Mouse (Mus musculus) hindbrain, postnatal 0 days (tissue): ENCODE results near the gene Arhgap4. TPM values are rescaled to one million over a fixed set of nuclear protein-coding genes. Genes with fewer than 3 reads are reported as not detected.

Experiments used
- ATAC-seq: fragments of 200-750 bp; cut with Nextera tagmentation; 2 replicates; pipeline ENCODE4 v1.8.0; 2017; ENCODE audit warnings: mild to moderate bottlenecking, moderate TSS enrichment, moderate library complexity
- DNase-seq: peaks from one replicate; pipeline ENCODE4 v3.0.0-alpha.2; 2015; ENCODE audit warnings: low spot score
- H3K27ac ChIP-seq: fragments of 300-500 bp; sonication (generic); 2 replicates; pipeline ENCODE4 v1.5.1; 2014; ENCODE audit warnings: mild to moderate bottlenecking
- H3K27me3 ChIP-seq: fragments of 300-500 bp; sonication (generic); 2 replicates; pipeline ENCODE4 v1.6.1; 2014; ENCODE audit warnings: low read length, mixed read lengths; ENCODE audit not compliant: insufficient read depth
- H3K36me3 ChIP-seq: fragments of 300-500 bp; sonication (generic); 2 replicates; pipeline ENCODE4 v1.6.1; 2014; ENCODE audit warnings: low read length, mixed read lengths; ENCODE audit not compliant: insufficient read depth
- H3K4me1 ChIP-seq: fragments of 300-500 bp; sonication (generic); 2 replicates; pipeline ENCODE4 v1.6.1; 2014; ENCODE audit warnings: antibody characterized with exemption, low read length, mixed read lengths; ENCODE audit not compliant: insufficient read depth
- H3K4me2 ChIP-seq: fragments of 300-500 bp; sonication (generic); 2 replicates; pipeline ENCODE4 v1.6.1; 2014; ENCODE audit warnings: low read depth, mild to moderate bottlenecking, low read length, moderate library complexity, mixed read lengths
- H3K4me3 ChIP-seq: fragments of 300-500 bp; sonication (generic); 2 replicates; pipeline ENCODE4 v1.5.1; 2014; ENCODE audit warnings: low read length
- H3K9ac ChIP-seq: fragments of 300-500 bp; sonication (generic); replicated peaks from 2 replicates; pipeline ENCODE4 v1.6.1; 2014; ENCODE audit warnings: mild to moderate bottlenecking, low read length, moderate library complexity, mixed read lengths
- H3K9me3 ChIP-seq: fragments of 300-500 bp; sonication (generic); 2 replicates; pipeline ENCODE4 v1.6.1; 2016; ENCODE audit warnings: low read length, mixed read lengths
- CTCF ChIP-seq: IDR thresholded peaks from 2 replicates; pipeline ENCODE4 v1.5.1; 2016; ENCODE audit warnings: antibody characterized with exemption, control low read depth, low read depth
- WGBS: fragments of 180-500 bp; shearing (Covaris S2); extraction: QIAGEN DNeasy Blood & Tissue Kit; methylation state at CpG from one replicate; pipeline ENCODE4 v1.1.7; 2014; 5-methylcytosine and 5-hydroxymethylcytosine counted together
- polyA plus RNA-seq: library from polyadenylated mRNA; unstranded; fragments of >200 nt; fragmentation: Nextera tagmentation; extraction: Ambion mirVana; gene quantifications from 2 replicates; pipeline ENCODE4 v1.2.1, GENCODE M21; 2015
- total RNA-seq: library from RNA; depleted of rRNA; stranded (reverse); fragments of >200 nt; gene quantifications from 2 replicates; pipeline ENCODE4 v1.2.3, GENCODE M21; 2014; rRNA removed

The Arhgap4 gene
- total and polyA plus RNA-seq, 2 experiments from 2014 or later, result 1.7 to 7.1 TPM

DNA sequence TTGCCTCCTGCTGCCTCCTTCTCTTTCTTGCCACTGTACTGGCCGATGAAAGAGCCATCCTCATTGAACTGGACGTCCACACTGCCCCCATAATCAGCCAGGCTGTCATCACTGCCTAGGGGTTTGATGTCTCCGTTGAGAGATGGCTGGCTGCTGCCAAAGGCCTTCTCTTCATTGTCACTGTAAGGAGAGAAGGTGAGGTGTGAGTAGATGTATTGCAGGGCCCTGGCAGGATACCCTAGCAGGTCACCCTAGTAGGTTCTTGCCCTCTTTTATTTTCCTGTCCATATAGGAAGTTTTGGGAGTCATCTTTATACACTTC lies 66.6 kb downstream of the Arhgap4 start:
- Histone ChIP-seq H3K27me3 (no peaks in the 10 kb centered on the region), H3K4me2 (no peak overlapping the region), H3K27ac (no peak overlapping the region), H3K9me3 (no peaks in the 10 kb centered on the region), H3K4me3 (no peak overlapping the region), H3K9ac (no peak overlapping the region), H3K36me3 (no peaks in the 10 kb centered on the region), H3K4me1 (no peaks in the 10 kb centered on the region)
- DNase-seq, result no peak
- no peak for TF ChIP-seq CTCF
- ATAC-seq, result no peak
- 57% methylated on average over 3 of the region's 3 CpGs for WGBS

DNA sequence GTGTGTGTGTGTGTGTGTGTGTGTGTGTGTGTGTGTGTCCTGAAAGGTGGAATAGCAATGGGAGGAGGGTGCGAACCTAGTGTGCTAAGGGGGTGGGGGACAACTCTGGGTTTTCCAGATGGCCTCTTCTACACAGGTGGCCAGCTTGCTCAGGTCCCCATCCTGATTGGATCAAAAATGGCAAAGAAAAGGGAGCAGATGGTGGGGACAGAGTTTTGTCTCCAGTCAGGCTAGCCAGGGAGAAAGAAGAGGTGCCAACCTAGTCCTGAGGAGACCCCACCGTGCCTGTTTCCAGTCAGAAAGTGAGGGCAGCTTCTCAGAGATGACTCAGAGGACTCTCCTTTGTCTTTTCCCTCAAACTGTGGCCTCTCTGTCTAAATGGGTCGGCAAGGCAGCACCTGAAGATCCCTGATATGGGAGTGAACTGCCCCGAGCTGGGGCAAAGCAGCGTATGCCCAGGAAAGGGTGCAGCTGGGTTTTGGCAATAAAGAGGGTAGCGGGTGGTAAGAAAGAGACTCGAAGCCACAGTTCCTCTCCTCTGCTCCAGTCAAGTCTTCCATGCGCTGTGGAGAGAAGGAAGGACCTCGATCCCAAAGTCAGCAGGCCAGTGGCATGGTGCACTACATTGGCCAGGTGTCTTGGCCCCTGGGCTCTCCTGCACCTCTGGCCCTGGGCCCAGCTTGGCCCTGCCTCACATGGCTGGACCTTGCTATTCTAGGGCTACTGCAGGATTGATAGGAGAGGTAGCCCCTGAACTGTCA lies 67.2 kb downstream of the Arhgap4 start:
- DNase-seq, result no peak
- WGBS, result 79% methylated on average over 8 of the region's 9 CpGs

More for the DNA sequence above, 67.2 kb downstream of the Arhgap4 start:
- Histone ChIP-seq H3K4me1 (no peaks in the 10 kb centered on the region), H3K9me3 (no peaks in the 10 kb centered on the region), H3K27me3 (no peaks in the 10 kb centered on the region), H3K36me3 (no peaks in the 10 kb centered on the region), H3K27ac (no peak overlapping the region), H3K9ac (no peak overlapping the region), H3K4me2 (no peak overlapping the region), H3K4me3 (no peak overlapping the region)
- no peak for TF ChIP-seq CTCF
- no peak for ATAC-seq

Other genes with a start within 250 kb of the Arhgap4 start
- 60.6 and 61.1 TPM in 2 replicates for gene Slc6a8, start 248.7 kb downstream of the Arhgap4 start, total RNA-seq
- gene Slc6a8, start 248.7 kb downstream of the Arhgap4 start, polyA plus RNA-seq, result 7.6 and 8.2 TPM in 2 replicates
- gene Bcap31, start 205.7 kb downstream of the Arhgap4 start, total RNA-seq, result 50.1 and 50.6 TPM in 2 replicates
- 150 and 157 TPM in 2 replicates for gene Bcap31, start 205.7 kb downstream of the Arhgap4 start, polyA plus RNA-seq
- 16.6 and 18.0 TPM in 2 replicates for gene Abcd1, start 205.3 kb downstream of the Arhgap4 start, total RNA-seq
- gene Abcd1, start 205.3 kb downstream of the Arhgap4 start, polyA plus RNA-seq, result 8.4 and 8.5 TPM in 2 replicates
- 7.4 and 13.6 TPM in 2 replicates for gene Plxnb3, start 164.8 kb downstream of the Arhgap4 start, total RNA-seq
- 1.8 and 2.0 TPM in 2 replicates for gene Plxnb3, start 164.8 kb downstream of the Arhgap4 start, polyA plus RNA-seq
- gene Srpk3, start 147.5 kb downstream of the Arhgap4 start, total RNA-seq, result 1.8 and 2.1 TPM in 2 replicates
- 2.7 and 2.9 TPM in 2 replicates for gene Srpk3, start 147.5 kb downstream of the Arhgap4 start, polyA plus RNA-seq
- 238 and 257 TPM in 2 replicates for gene Idh3g, start 135.0 kb downstream of the Arhgap4 start, total RNA-seq
- 244 and 248 TPM in 2 replicates for gene Idh3g, start 135.0 kb downstream of the Arhgap4 start, polyA plus RNA-seq
- gene Ssr4, start 134.8 kb downstream of the Arhgap4 start, total RNA-seq, result 89.0 and 144 TPM in 2 replicates
- 196 and 199 TPM in 2 replicates for gene Ssr4, start 134.8 kb downstream of the Arhgap4 start, polyA plus RNA-seq
- 137 and 159 TPM in 2 replicates for gene Pdzd4, start 96.9 kb downstream of the Arhgap4 start, total RNA-seq
- 3.4 and 3.5 TPM in 2 replicates for gene Pdzd4, start 96.9 kb downstream of the Arhgap4 start, polyA plus RNA-seq
- gene Avpr2, start 29.8 kb downstream of the Arhgap4 start, total RNA-seq, result not detected in 2 replicates
- gene Avpr2, start 29.8 kb downstream of the Arhgap4 start, polyA plus RNA-seq, result not detected in 2 replicates
- gene L1cam, start 25.8 kb downstream of the Arhgap4 start, total RNA-seq, result 237 and 269 TPM in 2 replicates
- gene L1cam, start 25.8 kb downstream of the Arhgap4 start, polyA plus RNA-seq, result 57.4 and 73.8 TPM in 2 replicates
- gene Naa10, start 74 bp upstream of the Arhgap4 start, total RNA-seq, result 70.7 and 79.2 TPM in 2 replicates
- gene Naa10, start 74 bp upstream of the Arhgap4 start, polyA plus RNA-seq, result 102 and 104 TPM in 2 replicates
- gene Renbp, start 9.0 kb upstream of the Arhgap4 start, total RNA-seq, result 5.5 and 6.3 TPM in 2 replicates
- 15.2 and 16.5 TPM in 2 replicates for gene Renbp, start 9.0 kb upstream of the Arhgap4 start, polyA plus RNA-seq
- 114 and 133 TPM in 2 replicates for gene Hcfc1, start 44.5 kb upstream of the Arhgap4 start, total RNA-seq
- gene Hcfc1, start 44.5 kb upstream of the Arhgap4 start, polyA plus RNA-seq, result 27.3 and 34.9 TPM in 2 replicates
- 57.6 and 71.0 TPM in 2 replicates for gene Irak1, start 102.0 kb upstream of the Arhgap4 start, total RNA-seq
- gene Irak1, start 102.0 kb upstream of the Arhgap4 start, polyA plus RNA-seq, result 38.7 and 39.2 TPM in 2 replicates
- not detected in 2 replicates for gene Opn1mw, start 205.6 kb upstream of the Arhgap4 start, total RNA-seq
- gene Opn1mw, start 205.6 kb upstream of the Arhgap4 start, polyA plus RNA-seq, result 0.14 TPM in 1 of 2 replicates, not detected in the other
- gene Mecp2, start 213.5 kb upstream of the Arhgap4 start, total RNA-seq, result 48.9 and 62.0 TPM in 2 replicates
- 12.2 and 12.5 TPM in 2 replicates for gene Mecp2, start 213.5 kb upstream of the Arhgap4 start, polyA plus RNA-seq
- gene Tex28, start 246.0 kb upstream of the Arhgap4 start, total RNA-seq, result not detected in 2 replicates
- not detected in 2 replicates for gene Tex28, start 246.0 kb upstream of the Arhgap4 start, polyA plus RNA-seq